Mouse (Mus musculus) kidney, embryonic 15.5 days (tissue): ENCODE measurements around the gene Mcrip1. TPM values are rescaled to one million over a fixed set of nuclear protein-coding genes. Genes with fewer than 3 reads are reported as not detected.

Experiments
- ATAC-seq: fragments of 200-750 bp; cut with Nextera tagmentation; replicated peaks from 2 replicates; pipeline ENCODE4 v1.8.0; 2017; ENCODE audit warnings: moderate TSS enrichment; ENCODE audit not compliant: low FRiP score
- H3K27ac ChIP-seq: fragments of 300-500 bp; sonication (generic); 2 replicates; pipeline ENCODE4 v1.5.1; 2015; ENCODE audit warnings: mild to moderate bottlenecking, inconsistent platforms
- H3K27me3 ChIP-seq: fragments of 300-500 bp; sonication (generic); 2 replicates; pipeline ENCODE4 v1.6.1; 2015; ENCODE audit warnings: inconsistent platforms
- H3K36me3 ChIP-seq: fragments of 300-500 bp; sonication (generic); 2 replicates; pipeline ENCODE4 v1.6.1; 2015; ENCODE audit warnings: inconsistent platforms
- H3K4me1 ChIP-seq: fragments of 300-500 bp; sonication (generic); 2 replicates; pipeline ENCODE4 v1.6.1; 2015; ENCODE audit warnings: inconsistent platforms
- H3K4me2 ChIP-seq: fragments of 300-500 bp; sonication (generic); 2 replicates; pipeline ENCODE4 v1.6.1; 2015; ENCODE audit warnings: moderate library complexity, mild to moderate bottlenecking, inconsistent platforms
- H3K4me3 ChIP-seq: fragments of 300-500 bp; sonication (generic); replicated peaks from 2 replicates; pipeline ENCODE4 v1.5.1; 2015; ENCODE audit warnings: mild to moderate bottlenecking, inconsistent platforms
- H3K9ac ChIP-seq: fragments of 300-500 bp; sonication (generic); 2 replicates; pipeline ENCODE4 v1.6.1; 2015; ENCODE audit warnings: mild to moderate bottlenecking, inconsistent platforms
- H3K9me3 ChIP-seq: fragments of 300-500 bp; sonication (generic); replicated peaks from 2 replicates; pipeline ENCODE4 v1.6.1; 2016; ENCODE audit warnings: inconsistent platforms
- WGBS: fragments of 180-500 bp; shearing (Covaris S2); methylation state at CpG from one replicate; pipeline ENCODE4 v1.1.7; 2015; ENCODE audit warnings: mixed read lengths; 5-methylcytosine and 5-hydroxymethylcytosine counted together
- polyA plus RNA-seq: library from polyadenylated mRNA; unstranded; fragments of >200 nt; fragmentation: Nextera tagmentation; extraction: Ambion mirVana; gene quantifications from 2 replicates; pipeline ENCODE4 v1.2.1, GENCODE M21; 2015

Gene Mcrip1
- polyA plus RNA-seq, 1 experiment from 2014 or later = 212 TPM

- no peak for ATAC-seq
- Histone ChIP-seq H3K9ac (peak overlapping the region; percentile 96), H3K27me3 (no peaks in the 10 kb centered on the region), H3K4me1 (peaks cover 48% of the 10 kb centered on the region), H3K27ac (peak overlapping the region; percentile 94), H3K9me3 (no peaks in the 10 kb centered on the region), H3K36me3 (peaks cover 47% of the 10 kb centered on the region), H3K4me3 (peak overlapping the region; percentile 95), H3K4me2 (peak overlapping the region; percentile 90)
- WGBS = 56% methylated on average over 7 of the region's 7 CpGs
Observed at GRCm38 (mm10) chr11:120580190-120580589, 30.7 kb upstream of the Mcrip1 start.

- Histone ChIP-seq H3K27me3 (no peaks in the 10 kb centered on the region), H3K4me1 (peaks cover 51% of the 10 kb centered on the region), H3K9ac (peak overlapping the region; percentile 96), H3K36me3 (peaks cover 41% of the 10 kb centered on the region), H3K9me3 (no peaks in the 10 kb centered on the region), H3K4me3 (peak overlapping the region; percentile 95), H3K4me2 (peak overlapping the region; percentile 90), H3K27ac (peak overlapping the region; percentile 94)
- ATAC-seq = peak; percentile 12; the same call in 1 of the 2 replicates
- WGBS = 45% methylated on average over 15 of the region's 15 CpGs
Observed at GRCm38 (mm10) chr11:120579316-120580107, 30.0 kb upstream of the Mcrip1 start.

GRCm38 (mm10) chr11:120578694-120579243 lies 29.2 kb upstream of the Mcrip1 start:
- peaks cover 56% of the 10 kb centered on the region for H3K4me1 ChIP-seq
- peak overlapping the region; percentile 95; the same call in 1 of the 2 replicates for H3K4me3 ChIP-seq
- 0 out of 2 replicates have a peak, but pooled peaks have one; percentile 10 for ATAC-seq
- no peaks in the 10 kb centered on the region for H3K9me3 ChIP-seq
- peak overlapping the region; percentile 94 for H3K27ac ChIP-seq
- H3K36me3 ChIP-seq = peaks cover 33% of the 10 kb centered on the region
- 63% methylated on average over 11 of the region's 11 CpGs for WGBS
- H3K27me3 ChIP-seq = no peaks in the 10 kb centered on the region
- H3K9ac ChIP-seq = no peak overlapping the region
- H3K4me2 ChIP-seq = 0 out of 2 replicates have a peak overlapping the region, but pooled peaks have one; percentile 90

- H3K4me2 ChIP-seq = no peak overlapping the region
- peaks cover 56% of the 10 kb centered on the region for H3K4me1 ChIP-seq
- peak overlapping the region; percentile 94 for H3K27ac ChIP-seq
- no peak for ATAC-seq
- H3K36me3 ChIP-seq = peaks cover 32% of the 10 kb centered on the region
- no peaks in the 10 kb centered on the region for H3K27me3 ChIP-seq
- H3K4me3 ChIP-seq = no peak overlapping the region
- no peaks in the 10 kb centered on the region for H3K9me3 ChIP-seq
- WGBS = 69% methylated on average over 10 of the region's 10 CpGs
- no peak overlapping the region for H3K9ac ChIP-seq
Observed at GRCm38 (mm10) chr11:120578024-120578693, 28.6 kb upstream of the Mcrip1 start.

- H3K4me1 ChIP-seq = peaks cover 53% of the 10 kb centered on the region
- no peak overlapping the region for H3K4me3 ChIP-seq
- H3K36me3 ChIP-seq = peaks cover 28% of the 10 kb centered on the region
- H3K27ac ChIP-seq = peak overlapping the region; percentile 94
- WGBS = 78% methylated on average over 7 of the region's 7 CpGs
- H3K9me3 ChIP-seq = no peaks in the 10 kb centered on the region
- ATAC-seq = no peak
- H3K4me2 ChIP-seq = no peak overlapping the region
- no peak overlapping the region for H3K9ac ChIP-seq
- no peaks in the 10 kb centered on the region for H3K27me3 ChIP-seq
Observed at GRCm38 (mm10) chr11:120577211-120578023, 27.9 kb upstream of the Mcrip1 start.

GRCm38 (mm10) chr11:120576365-120576981 lies 26.9 kb upstream of the Mcrip1 start:
- 84% methylated on average over 3 of the region's 3 CpGs for WGBS
- Histone ChIP-seq H3K36me3 (peaks cover 29% of the 10 kb centered on the region), H3K9me3 (no peaks in the 10 kb centered on the region), H3K9ac (no peak overlapping the region), H3K27me3 (no peaks in the 10 kb centered on the region), H3K27ac (peak overlapping the region; percentile 94), H3K4me2 (no peak overlapping the region), H3K4me1 (peaks cover 50% of the 10 kb centered on the region), H3K4me3 (no peak overlapping the region)
- ATAC-seq = no peak

GRCm38 (mm10) chr11:120575940-120576339 lies 26.4 kb upstream of the Mcrip1 start:
- Histone ChIP-seq H3K9me3 (no peaks in the 10 kb centered on the region), H3K36me3 (peaks cover 35% of the 10 kb centered on the region), H3K27ac (peak overlapping the region; percentile 94; the same call in 1 of the 2 replicates), H3K4me2 (no peak overlapping the region), H3K9ac (no peak overlapping the region), H3K4me1 (peaks cover 55% of the 10 kb centered on the region), H3K27me3 (no peaks in the 10 kb centered on the region), H3K4me3 (no peak overlapping the region)
- ATAC-seq = no peak

- Histone ChIP-seq H3K4me1 (peaks cover 58% of the 10 kb centered on the region), H3K4me2 (no peak overlapping the region), H3K27me3 (no peaks in the 10 kb centered on the region), H3K4me3 (no peak overlapping the region; the same call in 1 of the 2 replicates), H3K9ac (no peak overlapping the region), H3K27ac (peak overlapping the region; percentile 45; the same call in 1 of the 2 replicates), H3K9me3 (no peaks in the 10 kb centered on the region), H3K36me3 (peaks cover 43% of the 10 kb centered on the region)
- ATAC-seq = no peak
- WGBS = 66% methylated on average over 2 of the region's 2 CpGs
Observed at GRCm38 (mm10) chr11:120575046-120575445, 25.5 kb upstream of the Mcrip1 start.

GRCm38 (mm10) chr11:120574278-120574600 lies 24.7 kb upstream of the Mcrip1 start:
- Histone ChIP-seq H3K4me3 (peak overlapping the region; percentile 93), H3K36me3 (peaks cover 45% of the 10 kb centered on the region), H3K9me3 (no peaks in the 10 kb centered on the region), H3K4me1 (peaks cover 51% of the 10 kb centered on the region), H3K4me2 (peak overlapping the region; percentile 66), H3K27me3 (no peaks in the 10 kb centered on the region), H3K27ac (0 out of 2 replicates have a peak overlapping the region, but pooled peaks have one; percentile 54), H3K9ac (peak overlapping the region; percentile 99)
- 41% methylated on average over 5 of the region's 5 CpGs for WGBS
- no peak for ATAC-seq

- Histone ChIP-seq H3K4me3 (peak overlapping the region; percentile 93), H3K36me3 (peaks cover 44% of the 10 kb centered on the region), H3K9ac (peak overlapping the region; percentile 99), H3K4me2 (peak overlapping the region; percentile 66), H3K9me3 (no peaks in the 10 kb centered on the region), H3K27me3 (no peaks in the 10 kb centered on the region), H3K4me1 (peaks cover 46% of the 10 kb centered on the region), H3K27ac (peak overlapping the region; percentile 98)
- under 1% methylated on average over 23 of the region's 23 CpGs for WGBS
- ATAC-seq = peak; percentile 16; the same call in 1 of the 2 replicates
Observed at GRCm38 (mm10) chr11:120573585-120574277, 24.2 kb upstream of the Mcrip1 start.
